Mouse (Mus musculus) heart, embryonic 12.5 days (tissue): ENCODE results near the gene Rnf128. TPM values are rescaled to one million over a fixed set of nuclear protein-coding genes. Genes with fewer than 3 reads are reported as not detected.

ENCODE experiments used
- ATAC-seq: fragments of 200-750 bp; cut with Nextera tagmentation; 2 replicates; pipeline ENCODE4 v1.8.0; 2017; ENCODE audit warnings: moderate TSS enrichment, moderate library complexity; ENCODE audit not compliant: insufficient number of reproducible peaks, low FRiP score
- H3K27ac ChIP-seq: fragments of 300-500 bp; sonication (generic); 2 replicates; pipeline ENCODE4 v1.5.1; 2016; ENCODE audit warnings: mild to moderate bottlenecking, moderate library complexity; ENCODE audit not compliant: poor library complexity, severe bottlenecking
- H3K27me3 ChIP-seq: fragments of 300-500 bp; sonication (generic); replicated peaks from 2 replicates; pipeline ENCODE4 v1.6.1; 2016; ENCODE audit warnings: mild to moderate bottlenecking, moderate library complexity
- H3K36me3 ChIP-seq: fragments of 300-500 bp; sonication (generic); 2 replicates; pipeline ENCODE4 v1.6.1; 2016; ENCODE audit warnings: mild to moderate bottlenecking, moderate library complexity
- H3K4me1 ChIP-seq: fragments of 300-500 bp; sonication (generic); replicated peaks from 2 replicates; pipeline ENCODE4 v1.6.1; 2016; ENCODE audit warnings: mild to moderate bottlenecking
- H3K4me2 ChIP-seq: fragments of 300-500 bp; sonication (generic); 2 replicates; pipeline ENCODE4 v1.6.1; 2016; ENCODE audit warnings: mild to moderate bottlenecking, moderate library complexity
- H3K4me3 ChIP-seq: fragments of 300-500 bp; sonication (generic); 2 replicates; pipeline ENCODE4 v1.5.1; 2016; ENCODE audit warnings: mild to moderate bottlenecking
- H3K9ac ChIP-seq: fragments of 300-500 bp; sonication (generic); 2 replicates; pipeline ENCODE4 v1.6.1; 2016; ENCODE audit warnings: mild to moderate bottlenecking, moderate library complexity
- H3K9me3 ChIP-seq: fragments of 300-500 bp; sonication (generic); replicated peaks from 2 replicates; pipeline ENCODE4 v1.6.1; 2016; ENCODE audit warnings: mild to moderate bottlenecking, moderate library complexity
- WGBS: fragments of 180-500 bp; shearing (Covaris S2); methylation state at CpG from one replicate; pipeline ENCODE4 v1.1.7; 2016; 5-methylcytosine and 5-hydroxymethylcytosine counted together
- polyA plus RNA-seq: library from polyadenylated mRNA; unstranded; fragments of >200 nt; fragmentation: Nextera tagmentation; extraction: Ambion mirVana; gene quantifications from 2 replicates; pipeline ENCODE4 v1.2.1, GENCODE M21; 2016

Gene Rnf128
- polyA plus RNA-seq, result 32.3 and 32.7 TPM in 2 replicates

- H3K27me3 ChIP-seq, result no peaks in the 10 kb centered on the region
- 71% methylated on average over 8 of the region's 8 CpGs for WGBS
- no peak within 1 kb of the TSS for H3K27ac ChIP-seq
- H3K9ac ChIP-seq, result no peak within 1 kb of the TSS
- H3K9me3 ChIP-seq, result no peaks in the 10 kb centered on the region
- H3K4me2 ChIP-seq, result no peak within 1 kb of the TSS
- no peaks in the 10 kb centered on the region for H3K4me1 ChIP-seq
- no peak for ATAC-seq
- H3K4me3 ChIP-seq, result no peak within 1 kb of the TSS
- H3K36me3 ChIP-seq, result no peaks in the 10 kb centered on the region
These were observed at the start of gene Rnf128 for GRCm38 (mm10) chrX:139562925-139563461. Gene Rnf128, plus strand, starts transcription at chrX:139563316.

DNA sequence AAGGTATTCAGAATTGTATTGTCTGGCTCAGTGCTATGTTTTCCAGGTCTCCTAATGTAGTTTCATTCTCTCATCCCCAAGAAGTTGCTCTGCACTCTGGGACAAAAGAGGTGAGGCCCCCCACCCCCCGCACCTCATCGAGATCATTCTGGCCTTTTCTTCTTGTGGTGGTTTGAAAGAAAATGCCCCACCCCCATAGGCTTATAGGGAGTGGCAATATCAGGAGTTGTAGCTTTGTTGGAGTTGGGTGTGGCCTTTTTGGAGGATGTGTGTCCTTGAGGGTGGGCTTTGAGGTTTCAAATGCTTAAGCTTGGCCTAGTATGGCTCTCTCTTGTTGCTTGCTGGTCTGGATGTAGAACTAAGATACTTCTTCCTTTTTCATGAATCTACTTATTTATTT is 47.0 kb upstream of the Rnf128 start:
- H3K36me3 ChIP-seq, result no peaks in the 10 kb centered on the region
- 76% methylated on average over 2 of the region's 2 CpGs for WGBS
- no peak overlapping the region for H3K9ac ChIP-seq
- H3K27ac ChIP-seq, result no peak overlapping the region
- no peak overlapping the region for H3K4me2 ChIP-seq
- no peaks in the 10 kb centered on the region for H3K9me3 ChIP-seq
- H3K27me3 ChIP-seq, result no peaks in the 10 kb centered on the region
- H3K4me1 ChIP-seq, result no peaks in the 10 kb centered on the region
- ATAC-seq, result no peak
- no peak overlapping the region for H3K4me3 ChIP-seq

- H3K27me3 ChIP-seq, result no peaks in the 10 kb centered on the region; the same call in 1 of the 2 replicates
- ATAC-seq, result no peak
- no peaks in the 10 kb centered on the region for H3K36me3 ChIP-seq
- H3K9ac ChIP-seq, result no peak overlapping the region
- WGBS, result 60% methylated on average over 2 of the region's 2 CpGs
- no peak overlapping the region for H3K4me2 ChIP-seq
- no peaks in the 10 kb centered on the region for H3K9me3 ChIP-seq
- no peak overlapping the region for H3K4me3 ChIP-seq
- no peak overlapping the region for H3K27ac ChIP-seq
- no peaks in the 10 kb centered on the region for H3K4me1 ChIP-seq
These were observed 43.9 kb upstream of the Rnf128 start for GRCm38 (mm10) chrX:139519251-139519650.

DNA sequence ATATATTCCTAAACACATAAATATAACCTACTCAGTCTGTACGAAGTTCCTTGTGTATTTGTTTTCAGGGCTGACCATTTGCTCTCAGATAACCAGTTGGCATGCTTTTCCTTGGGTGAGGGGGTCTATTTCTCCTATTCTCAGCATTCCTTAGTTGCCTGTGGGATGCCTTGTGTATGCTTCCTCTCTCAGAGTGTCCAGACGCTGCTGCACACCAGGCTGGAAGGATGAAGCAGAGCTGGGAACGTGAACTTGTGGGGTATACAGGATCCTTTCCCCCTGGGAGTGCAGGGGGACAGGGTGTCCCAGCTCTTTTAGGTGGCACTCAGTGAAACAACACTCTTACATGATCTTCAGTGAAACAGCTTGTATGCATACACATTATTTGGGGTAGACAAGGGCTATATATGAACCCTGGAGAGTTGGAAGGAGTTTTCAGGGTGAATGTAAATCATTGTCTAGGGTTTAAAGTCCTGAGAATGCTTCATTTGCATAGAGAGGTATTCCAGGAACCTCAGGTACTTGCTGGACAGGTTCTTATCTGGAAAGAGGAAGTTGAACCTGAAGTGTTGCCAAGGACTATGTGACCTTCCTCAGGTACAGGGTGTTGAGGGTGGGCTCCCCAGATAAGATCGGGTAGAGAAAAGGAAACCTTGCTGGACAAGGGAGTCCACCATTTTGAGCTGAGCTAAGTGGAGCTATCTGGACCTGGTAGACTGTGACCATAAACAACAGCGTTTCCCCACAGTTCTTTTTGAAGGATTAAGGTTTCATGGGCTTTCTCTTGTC is 38.6 kb upstream of the Rnf128 start:
- Histone ChIP-seq H3K27ac (no peak overlapping the region), H3K27me3 (no peaks in the 10 kb centered on the region; the same call in 1 of the 2 replicates), H3K4me1 (no peaks in the 10 kb centered on the region), H3K9me3 (no peaks in the 10 kb centered on the region), H3K4me3 (no peak overlapping the region), H3K36me3 (no peaks in the 10 kb centered on the region), H3K4me2 (no peak overlapping the region), H3K9ac (no peak overlapping the region)
- no peak for ATAC-seq
- 58% methylated on average over 5 of the region's 5 CpGs for WGBS

DNA sequence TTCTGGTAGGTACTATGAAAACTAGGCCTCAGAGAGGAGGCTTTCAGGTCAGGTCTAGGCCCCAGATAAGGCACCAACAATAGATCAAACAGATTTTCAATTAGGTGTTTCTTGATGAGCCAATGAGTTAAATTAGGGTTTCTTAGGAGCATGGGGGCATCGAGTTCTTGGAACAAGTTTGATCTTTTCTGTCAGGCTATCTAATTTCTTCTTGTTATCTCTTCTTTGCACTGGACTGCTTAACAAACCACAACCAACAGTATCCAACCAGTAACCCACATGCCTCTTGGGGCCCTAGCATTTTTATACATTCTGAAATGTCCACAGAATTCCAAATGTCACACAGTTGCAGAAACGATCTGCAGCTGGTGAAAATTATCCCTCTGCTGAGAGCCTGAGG is 37.4 kb upstream of the Rnf128 start:
- Histone ChIP-seq H3K4me2 (no peak overlapping the region), H3K36me3 (no peaks in the 10 kb centered on the region), H3K27me3 (no peaks in the 10 kb centered on the region; the same call in 1 of the 2 replicates), H3K27ac (no peak overlapping the region), H3K4me1 (no peaks in the 10 kb centered on the region), H3K9ac (no peak overlapping the region), H3K4me3 (no peak overlapping the region), H3K9me3 (no peaks in the 10 kb centered on the region)
- ATAC-seq, result no peak
- 74% methylated on average over 2 of the region's 2 CpGs for WGBS

GRCm38 (mm10) chrX:139526984-139527383 is 36.1 kb upstream of the Rnf128 start:
- WGBS, result 55% methylated on average over 4 of the region's 4 CpGs
- Histone ChIP-seq H3K27me3 (no peaks in the 10 kb centered on the region; the same call in 1 of the 2 replicates), H3K4me2 (no peak overlapping the region), H3K4me1 (no peaks in the 10 kb centered on the region), H3K27ac (no peak overlapping the region), H3K9ac (no peak overlapping the region), H3K36me3 (no peaks in the 10 kb centered on the region), H3K4me3 (no peak overlapping the region), H3K9me3 (no peaks in the 10 kb centered on the region)
- no peak for ATAC-seq

- H3K27ac ChIP-seq, result no peak overlapping the region
- no peak overlapping the region for H3K4me2 ChIP-seq
- H3K4me3 ChIP-seq, result no peak overlapping the region
- ATAC-seq, result no peak
- H3K4me1 ChIP-seq, result no peaks in the 10 kb centered on the region
- H3K27me3 ChIP-seq, result no peaks in the 10 kb centered on the region
- no peaks in the 10 kb centered on the region for H3K9me3 ChIP-seq
- H3K36me3 ChIP-seq, result no peaks in the 10 kb centered on the region
- no peak overlapping the region for H3K9ac ChIP-seq
These were observed 33.4 kb upstream of the Rnf128 start for GRCm38 (mm10) chrX:139529678-139530077.

- no peak overlapping the region for H3K27ac ChIP-seq
- no peaks in the 10 kb centered on the region for H3K27me3 ChIP-seq
- WGBS, result 66% methylated on average over 4 of the region's 4 CpGs
- H3K9ac ChIP-seq, result no peak overlapping the region
- no peak for ATAC-seq
- H3K36me3 ChIP-seq, result no peaks in the 10 kb centered on the region
- H3K4me3 ChIP-seq, result no peak overlapping the region
- H3K4me2 ChIP-seq, result no peak overlapping the region
- H3K9me3 ChIP-seq, result no peaks in the 10 kb centered on the region
- no peaks in the 10 kb centered on the region for H3K4me1 ChIP-seq
These were observed 30.8 kb upstream of the Rnf128 start for GRCm38 (mm10) chrX:139532293-139532692.

GRCm38 (mm10) chrX:139537641-139538397 is 25.3 kb upstream of the Rnf128 start:
- no peaks in the 10 kb centered on the region for H3K9me3 ChIP-seq
- H3K27me3 ChIP-seq, result no peaks in the 10 kb centered on the region
- 77% methylated on average over 5 of the region's 5 CpGs for WGBS
- H3K9ac ChIP-seq, result no peak overlapping the region
- H3K36me3 ChIP-seq, result no peaks in the 10 kb centered on the region
- H3K4me2 ChIP-seq, result no peak overlapping the region
- no peak for ATAC-seq
- H3K27ac ChIP-seq, result no peak overlapping the region
- no peak overlapping the region for H3K4me3 ChIP-seq
- no peaks in the 10 kb centered on the region for H3K4me1 ChIP-seq

- Histone ChIP-seq H3K4me2 (no peak overlapping the region), H3K4me1 (no peaks in the 10 kb centered on the region), H3K36me3 (no peaks in the 10 kb centered on the region), H3K9ac (no peak overlapping the region), H3K27me3 (no peaks in the 10 kb centered on the region), H3K9me3 (no peaks in the 10 kb centered on the region), H3K4me3 (no peak overlapping the region), H3K27ac (no peak overlapping the region)
- no peak for ATAC-seq
- WGBS, result 61% methylated on average over 7 of the region's 7 CpGs
These were observed 19.4 kb upstream of the Rnf128 start for GRCm38 (mm10) chrX:139543726-139544125.

- Histone ChIP-seq H3K27ac (no peak overlapping the region), H3K4me3 (no peak overlapping the region), H3K9me3 (no peaks in the 10 kb centered on the region), H3K27me3 (no peaks in the 10 kb centered on the region), H3K9ac (no peak overlapping the region), H3K4me1 (no peaks in the 10 kb centered on the region), H3K36me3 (no peaks in the 10 kb centered on the region), H3K4me2 (no peak overlapping the region)
- no peak for ATAC-seq
- 69% methylated on average over 5 of the region's 5 CpGs for WGBS
These were observed 12.7 kb upstream of the Rnf128 start for GRCm38 (mm10) chrX:139550456-139550855.
